Mouse (Mus musculus): Measurements from ENCODE around the gene Tnfrsf1a. TPM values are rescaled to one million over a fixed set of nuclear protein-coding genes. Genes with fewer than 3 reads are reported as not detected.
A peak's percentile ranks its signal among the peaks of the same experiment; 100 is the strongest.

Tnfrsf1a gene
- polyA plus RNA-seq, 1 experiment from 2014 or later = 12.8 TPM

DNA sequence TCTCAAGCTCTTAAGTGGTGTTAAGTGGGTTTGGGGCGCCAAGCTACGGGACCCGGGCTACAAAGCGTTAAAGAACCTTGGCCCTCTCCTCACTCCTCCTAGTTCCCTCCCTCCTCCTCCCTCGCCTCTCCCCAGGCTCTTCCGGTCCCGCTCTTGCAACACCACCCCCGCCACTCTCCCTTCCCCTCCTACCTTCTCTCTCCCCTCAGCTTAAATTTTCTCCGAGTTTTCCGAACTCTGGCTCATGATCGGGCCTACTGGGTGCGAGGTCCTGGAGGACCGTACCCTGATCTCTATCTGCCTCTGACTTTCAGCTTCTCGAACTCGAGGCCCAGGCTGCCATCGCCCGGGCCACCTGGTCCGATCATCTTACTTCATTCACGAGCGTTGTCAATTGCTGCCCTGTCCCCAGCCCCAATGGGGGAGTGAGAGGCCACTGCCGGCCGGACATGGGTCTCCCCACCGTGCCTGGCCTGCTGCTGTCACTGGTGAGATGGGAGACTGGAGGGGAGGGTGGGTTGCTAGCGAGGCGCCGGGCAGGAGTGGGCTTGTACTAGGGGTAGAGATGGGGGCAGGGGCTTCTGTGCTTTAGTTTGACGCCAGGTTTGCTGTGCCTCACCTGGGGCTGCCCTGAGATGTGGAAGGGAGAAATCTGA is 541 bp downstream of the Tnfrsf1a start:
- Histone ChIP-seq H3K27ac (no peak overlapping the region), H3K4me2 (peak overlapping the region; percentile 76), H3K4me3 (peak overlapping the region; percentile 53), H3K9me3 (replicated peaks) (no peaks in the 10 kb centered on the region), H3K27me3 (0 out of 2 replicates have a peak, but pooled peaks cover 3% of the 10 kb centered on the region), H3K36me3 (ENCODE audit: poor library complexity, severe bottlenecking) (no peaks in the 10 kb centered on the region), H3K4me1 (peaks cover 30% of the 10 kb centered on the region), H3K9ac (peak overlapping the region; percentile 66)
- WGBS = under 1% methylated on average over 26 of the region's 27 CpGs
- peak; percentile 73 for ATAC-seq

DNA sequence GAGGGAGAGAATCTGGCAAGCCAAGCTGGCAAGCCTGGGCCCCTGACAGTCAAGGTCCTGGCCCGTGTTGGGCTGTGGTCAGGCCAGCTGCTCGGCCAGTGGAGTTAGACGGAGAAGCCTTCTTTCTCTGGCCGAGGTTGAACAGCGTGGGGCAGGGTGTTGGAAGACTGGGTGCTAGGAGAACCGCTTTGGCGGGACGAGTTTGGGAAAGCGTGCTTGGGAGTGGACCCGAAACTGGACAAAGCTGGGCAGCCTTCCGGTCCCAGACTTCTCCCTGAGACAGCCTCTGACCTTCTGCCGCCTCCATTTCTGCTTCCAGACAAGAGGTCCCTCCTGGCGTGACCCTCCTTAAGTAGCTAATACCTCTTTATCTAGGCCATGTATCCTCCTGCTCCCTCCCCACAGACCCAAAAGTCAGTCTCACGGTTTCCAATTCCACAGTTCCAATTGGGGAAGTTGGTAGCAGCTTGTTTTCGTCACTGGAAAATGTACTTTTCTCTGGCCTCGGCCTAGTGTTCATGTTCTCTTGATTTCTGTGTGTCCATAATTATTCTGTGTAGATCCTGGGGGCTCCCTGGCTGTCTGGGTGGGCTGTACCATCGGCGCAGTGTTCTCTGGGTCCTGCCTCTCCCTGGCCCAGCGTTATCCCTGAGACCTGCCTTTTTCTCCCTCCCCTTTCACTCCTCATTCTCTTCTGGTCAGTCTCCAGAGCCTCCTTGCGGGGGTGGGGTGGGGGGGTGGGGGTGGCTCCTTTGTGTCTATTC is 1.3 kb downstream of the Tnfrsf1a start:
- 0 out of 2 replicates have a peak, but pooled peaks cover 3% of the 10 kb centered on the region for H3K27me3 ChIP-seq
- peak overlapping the region; percentile 66 for H3K9ac ChIP-seq
- H3K4me2 ChIP-seq = peak overlapping the region; percentile 76
- H3K4me3 ChIP-seq = peak overlapping the region; percentile 53
- 0 out of 2 replicates have a peak, but pooled peaks have one; percentile 3 for ATAC-seq
- H3K27ac ChIP-seq = no peak overlapping the region
- no peaks in the 10 kb centered on the region for H3K36me3 ChIP-seq (ENCODE audit: poor library complexity, severe bottlenecking)
- H3K4me1 ChIP-seq = peaks cover 37% of the 10 kb centered on the region
- 7% methylated on average over 20 of the region's 20 CpGs for WGBS
- no peaks in the 10 kb centered on the region for H3K9me3 ChIP-seq (replicated peaks)

DNA sequence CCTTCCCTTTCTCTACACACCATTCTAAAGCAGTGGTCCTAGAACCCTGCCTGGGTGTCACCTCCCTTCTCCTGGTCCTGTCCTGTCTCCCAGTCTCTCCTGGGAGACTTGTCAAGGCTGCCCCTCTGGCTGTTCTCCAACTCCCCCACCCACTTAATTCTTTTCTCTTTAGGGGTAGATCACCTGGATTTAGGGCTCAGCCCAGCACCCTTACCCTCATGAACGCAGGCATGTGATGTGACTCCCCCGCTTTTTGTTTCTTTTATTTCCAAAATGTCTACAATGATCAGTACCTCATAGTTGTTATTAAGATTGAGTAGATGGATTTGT is 1.8 kb downstream of the Tnfrsf1a start:
- Histone ChIP-seq H3K4me2 (peak overlapping the region; percentile 76), H3K27ac (no peak overlapping the region), H3K4me3 (no peak overlapping the region), H3K9me3 (replicated peaks) (no peaks in the 10 kb centered on the region), H3K36me3 (ENCODE audit: poor library complexity, severe bottlenecking) (no peaks in the 10 kb centered on the region), H3K9ac (no peak overlapping the region), H3K27me3 (0 out of 2 replicates have a peak, but pooled peaks cover 3% of the 10 kb centered on the region), H3K4me1 (peaks cover 41% of the 10 kb centered on the region)
- WGBS = 74% methylated on average over 2 of the region's 2 CpGs
- ATAC-seq = no peak

DNA sequence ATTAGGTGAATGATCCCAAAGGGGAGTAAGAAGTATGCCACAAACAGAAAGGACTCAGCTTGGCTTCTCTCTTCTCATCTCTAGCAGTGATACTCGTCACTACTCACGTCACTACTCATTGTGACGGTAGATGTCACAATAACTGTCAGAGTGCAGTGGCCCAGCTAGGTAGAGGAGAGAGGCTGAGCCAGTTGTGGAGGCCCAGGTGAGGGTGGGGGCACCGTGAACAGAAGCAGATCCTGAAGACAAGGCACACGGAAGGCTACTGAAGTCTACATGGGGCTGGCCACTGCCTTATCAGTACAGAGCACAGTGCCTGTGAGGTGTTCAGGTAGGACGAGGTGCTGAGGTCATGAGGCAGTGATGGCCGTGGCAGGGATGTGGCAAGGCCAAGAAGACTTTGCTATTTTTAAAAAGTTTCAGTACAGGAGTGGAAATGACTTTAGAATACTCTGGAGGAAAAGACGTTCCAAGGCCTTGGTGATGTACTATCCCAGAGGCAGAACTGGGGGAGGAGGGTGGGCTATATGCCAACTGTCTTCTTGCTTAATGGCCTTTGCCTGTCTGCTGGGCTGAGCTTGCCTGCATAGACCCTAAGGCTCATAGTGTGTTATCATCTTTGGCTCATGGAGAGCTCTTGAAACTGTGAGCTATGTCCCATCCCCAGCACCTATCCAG is 2.3 kb downstream of the Tnfrsf1a start:
- ATAC-seq = no peak
- Histone ChIP-seq H3K36me3 (ENCODE audit: poor library complexity, severe bottlenecking) (no peaks in the 10 kb centered on the region), H3K4me1 (peaks cover 41% of the 10 kb centered on the region), H3K27ac (no peak overlapping the region), H3K9ac (no peak overlapping the region), H3K4me3 (no peak overlapping the region), H3K4me2 (no peak overlapping the region), H3K9me3 (replicated peaks) (no peaks in the 10 kb centered on the region), H3K27me3 (0 out of 2 replicates have a peak, but pooled peaks cover 3% of the 10 kb centered on the region)
- 71% methylated on average over 8 of the region's 8 CpGs for WGBS

DNA sequence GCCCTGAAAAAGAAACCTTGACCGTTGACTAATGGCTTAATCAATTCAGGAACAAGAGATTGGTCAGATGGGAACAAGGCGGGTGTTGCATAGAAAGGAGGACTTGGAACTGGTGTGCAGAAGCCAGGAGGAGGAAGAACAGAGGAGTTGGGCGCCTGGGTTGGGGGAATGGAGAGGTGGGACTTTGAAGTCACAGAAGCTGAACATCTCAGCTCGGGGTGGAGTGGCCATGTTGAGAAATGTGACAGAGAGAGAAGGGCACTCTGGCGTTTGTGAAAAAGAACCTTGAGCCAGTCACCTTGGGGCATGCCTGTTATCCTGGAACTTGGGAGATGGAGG is 2.9 kb downstream of the Tnfrsf1a start:
- H3K4me1 ChIP-seq = peaks cover 41% of the 10 kb centered on the region
- H3K9ac ChIP-seq = no peak overlapping the region
- H3K36me3 ChIP-seq (ENCODE audit: poor library complexity, severe bottlenecking) = no peaks in the 10 kb centered on the region
- H3K27ac ChIP-seq = no peak overlapping the region
- no peak for ATAC-seq
- 73% methylated on average over 5 of the region's 5 CpGs for WGBS
- no peaks in the 10 kb centered on the region for H3K9me3 ChIP-seq (replicated peaks)
- no peak overlapping the region for H3K4me2 ChIP-seq
- 0 out of 2 replicates have a peak, but pooled peaks cover 3% of the 10 kb centered on the region for H3K27me3 ChIP-seq
- H3K4me3 ChIP-seq = no peak overlapping the region

DNA sequence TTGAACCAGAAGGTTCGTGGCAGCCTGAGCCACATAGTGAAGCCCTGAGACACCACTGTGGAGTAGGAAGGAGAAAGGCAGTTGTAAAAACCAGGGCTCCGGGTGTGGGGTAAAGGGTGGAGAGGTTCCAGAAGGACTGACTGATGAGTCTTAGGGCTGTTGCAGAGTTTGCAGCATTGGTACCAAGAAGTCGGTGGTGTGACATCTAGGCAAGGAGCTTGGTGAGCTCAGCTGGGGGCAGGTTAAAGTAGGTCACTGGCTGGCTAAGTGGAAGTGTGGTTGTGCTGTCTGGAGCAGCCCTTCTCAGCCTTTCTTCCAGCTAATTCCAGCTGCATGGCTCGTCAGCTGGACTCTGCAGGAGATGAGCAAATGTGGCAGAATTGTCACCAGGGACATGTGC is 3.6 kb downstream of the Tnfrsf1a start:
- Histone ChIP-seq H3K4me1 (peaks cover 41% of the 10 kb centered on the region), H3K9ac (no peak overlapping the region), H3K36me3 (ENCODE audit: poor library complexity, severe bottlenecking) (peaks cover 4% of the 10 kb centered on the region; the same call in 1 of the 2 replicates), H3K27ac (no peak overlapping the region), H3K9me3 (replicated peaks) (no peaks in the 10 kb centered on the region), H3K27me3 (0 out of 2 replicates have a peak, but pooled peaks cover 3% of the 10 kb centered on the region), H3K4me3 (no peak overlapping the region), H3K4me2 (no peak overlapping the region)
- WGBS = 64% methylated on average over 4 of the region's 4 CpGs
- no peak for ATAC-seq

DNA sequence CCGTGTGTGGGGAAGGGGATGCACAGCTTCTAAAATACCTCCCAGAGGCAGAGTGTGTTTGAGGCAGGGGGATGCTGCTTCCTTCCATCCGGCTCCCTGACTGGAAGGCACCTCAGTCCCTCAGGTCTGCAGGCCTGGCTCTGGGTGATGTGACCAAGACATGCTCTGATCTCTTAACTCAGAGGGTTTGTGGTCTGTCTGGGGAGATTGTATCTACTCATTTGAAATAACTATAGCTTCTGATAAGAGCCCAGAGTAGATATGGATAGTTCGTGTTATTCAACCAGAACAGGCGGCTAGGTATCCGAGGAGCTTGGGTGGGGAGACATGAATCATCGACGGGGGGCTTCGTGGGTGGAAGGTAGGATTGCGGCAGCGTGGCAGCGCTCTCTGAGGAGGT is 4.1 kb downstream of the Tnfrsf1a start:
- Histone ChIP-seq H3K4me3 (no peak overlapping the region), H3K4me1 (peaks cover 41% of the 10 kb centered on the region), H3K27ac (no peak overlapping the region), H3K27me3 (0 out of 2 replicates have a peak, but pooled peaks cover 3% of the 10 kb centered on the region), H3K36me3 (ENCODE audit: poor library complexity, severe bottlenecking) (peaks cover 7% of the 10 kb centered on the region; the same call in 1 of the 2 replicates), H3K9me3 (replicated peaks) (no peaks in the 10 kb centered on the region), H3K9ac (no peak overlapping the region), H3K4me2 (no peak overlapping the region)
- 85% methylated on average over 11 of the region's 11 CpGs for WGBS
- ATAC-seq = no peak

DNA sequence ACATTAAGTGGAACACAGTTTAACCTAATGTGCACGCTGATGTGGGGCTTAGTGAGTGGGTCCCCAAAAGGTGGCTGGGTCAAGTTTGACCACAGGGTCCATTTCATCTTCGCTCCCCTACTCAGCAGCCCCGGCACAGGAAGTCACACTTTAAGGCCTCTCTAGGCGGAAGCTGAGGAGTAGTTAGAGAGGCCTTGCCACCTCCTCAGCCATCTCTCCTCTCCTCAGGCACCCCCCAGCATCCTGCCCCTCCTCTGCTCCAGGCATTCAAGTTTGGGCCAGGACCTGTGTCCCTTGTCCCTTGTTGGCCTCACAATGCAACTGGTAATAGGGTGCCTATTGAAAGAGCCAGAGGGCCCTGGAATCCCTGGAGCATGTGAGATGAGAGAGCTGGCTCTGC is 4.5 kb downstream of the Tnfrsf1a start:
- WGBS = 85% methylated on average over 4 of the region's 4 CpGs
- H3K4me3 ChIP-seq = no peak overlapping the region
- H3K4me1 ChIP-seq = peaks cover 40% of the 10 kb centered on the region
- no peak overlapping the region for H3K4me2 ChIP-seq
- 0 out of 2 replicates have a peak, but pooled peaks cover 2% of the 10 kb centered on the region for H3K27me3 ChIP-seq
- ATAC-seq = no peak
- peaks cover 7% of the 10 kb centered on the region; the same call in 1 of the 2 replicates for H3K36me3 ChIP-seq (ENCODE audit: poor library complexity, severe bottlenecking)
- H3K27ac ChIP-seq = no peak overlapping the region
- H3K9me3 ChIP-seq (replicated peaks) = no peaks in the 10 kb centered on the region
- no peak overlapping the region for H3K9ac ChIP-seq

DNA sequence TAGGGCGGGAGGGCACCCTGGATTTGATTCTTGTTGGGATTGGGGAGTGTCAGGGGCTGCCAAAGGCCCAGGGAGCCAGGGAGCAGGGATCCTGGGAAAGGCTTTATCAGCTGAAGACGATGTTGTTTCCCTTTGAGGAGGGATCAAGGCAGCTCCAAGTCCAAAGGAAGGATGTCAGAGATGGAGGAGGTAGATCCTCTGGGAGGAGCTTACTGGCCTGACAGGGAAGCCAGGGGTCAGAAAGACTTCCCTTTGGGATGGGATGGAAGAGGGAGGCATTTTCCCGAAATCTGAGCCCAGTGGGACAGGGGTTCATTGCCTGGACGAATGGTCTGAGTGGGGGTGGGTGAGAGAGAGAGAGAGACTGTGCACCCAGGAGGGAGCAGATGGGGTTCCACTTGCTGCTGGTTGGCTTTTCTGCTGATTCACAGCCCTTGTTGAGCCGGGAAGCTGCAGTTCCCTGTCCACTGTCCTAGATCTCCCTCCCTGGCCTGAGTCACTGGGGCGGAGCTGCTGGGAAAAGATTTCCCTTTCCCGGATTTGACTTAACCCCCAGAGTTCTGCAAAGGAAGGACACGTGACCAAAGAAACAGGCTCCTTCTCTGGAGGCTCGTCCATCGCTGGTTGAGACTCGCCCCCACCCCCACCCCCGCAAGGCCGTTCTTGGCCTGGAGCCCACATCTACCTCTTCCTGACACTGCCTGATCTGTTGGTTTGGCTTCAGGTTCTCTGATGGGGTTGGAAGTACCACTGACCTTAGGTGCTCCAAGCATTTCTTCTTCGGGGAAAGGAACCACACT is 5.4 kb downstream of the Tnfrsf1a start:
- no peaks in the 10 kb centered on the region for H3K27me3 ChIP-seq
- peak overlapping the region; percentile 13; the same call in 1 of the 2 replicates for H3K4me2 ChIP-seq
- H3K9ac ChIP-seq = no peak overlapping the region
- peaks cover 12% of the 10 kb centered on the region; the same call in 1 of the 2 replicates for H3K36me3 ChIP-seq (ENCODE audit: poor library complexity, severe bottlenecking)
- peaks cover 32% of the 10 kb centered on the region for H3K4me1 ChIP-seq
- no peak for ATAC-seq
- WGBS = 18% methylated on average over 14 of the region's 14 CpGs
- no peak overlapping the region for H3K4me3 ChIP-seq
- H3K27ac ChIP-seq = no peak overlapping the region
- no peaks in the 10 kb centered on the region for H3K9me3 ChIP-seq (replicated peaks)

DNA sequence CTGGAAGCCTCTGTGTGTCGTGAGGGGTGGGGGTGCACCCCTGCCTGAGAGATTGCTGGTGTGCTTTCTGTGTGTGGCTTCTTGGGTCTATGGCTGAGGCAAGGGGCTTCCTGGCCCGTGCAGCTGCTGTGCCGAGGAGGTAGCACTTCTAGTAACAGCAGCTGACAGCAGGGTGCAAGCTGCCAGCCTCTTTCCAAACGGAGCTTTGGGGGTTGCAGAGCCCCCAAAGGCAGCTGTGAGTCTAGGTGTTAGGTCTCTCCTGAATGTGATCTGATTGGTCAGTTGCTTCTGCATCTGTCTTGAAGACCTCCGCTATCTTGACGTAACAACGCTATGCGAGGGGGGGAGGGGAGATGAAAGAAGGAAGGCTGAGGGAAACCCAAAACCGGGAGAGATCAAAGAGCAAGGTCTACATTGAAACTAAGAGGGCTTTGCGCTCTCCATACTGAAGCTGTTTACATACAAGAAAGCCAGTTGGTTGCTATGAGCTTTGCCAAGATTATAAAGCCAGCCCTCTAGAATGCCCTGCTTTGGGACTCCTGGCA is 6.1 kb downstream of the Tnfrsf1a start:
- ATAC-seq = no peak
- Histone ChIP-seq H3K36me3 (ENCODE audit: poor library complexity, severe bottlenecking) (peaks cover 12% of the 10 kb centered on the region; the same call in 1 of the 2 replicates), H3K4me1 (peaks cover 25% of the 10 kb centered on the region), H3K4me2 (peak overlapping the region; percentile 13; the same call in 1 of the 2 replicates), H3K9ac (no peak overlapping the region), H3K4me3 (no peak overlapping the region), H3K9me3 (replicated peaks) (no peaks in the 10 kb centered on the region), H3K27ac (no peak overlapping the region), H3K27me3 (peaks cover 2% of the 10 kb centered on the region; the same call in 1 of the 2 replicates)
- 10% methylated on average over 10 of the region's 10 CpGs for WGBS

DNA sequence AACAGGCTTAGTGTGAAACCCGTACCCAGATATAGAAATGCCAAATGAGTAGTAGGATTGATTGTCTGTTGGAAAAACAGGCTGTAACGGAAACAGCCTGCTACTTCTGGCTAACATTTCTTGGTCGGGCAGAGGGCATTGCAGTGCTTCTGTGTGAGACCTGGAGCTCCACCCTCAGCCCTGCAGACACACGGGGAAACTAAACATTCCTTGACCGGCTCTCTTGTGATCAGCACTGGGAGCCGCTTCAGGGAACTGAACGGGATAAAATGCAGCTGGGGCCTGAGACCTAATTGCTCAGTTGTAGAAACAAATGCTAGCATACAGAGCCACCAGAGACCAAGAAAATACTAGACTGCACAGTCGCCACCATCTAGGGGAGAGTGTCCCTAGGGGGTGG is 7.1 kb downstream of the Tnfrsf1a start:
- Histone ChIP-seq H3K4me3 (no peak overlapping the region), H3K4me2 (no peak overlapping the region), H3K4me1 (peaks cover 20% of the 10 kb centered on the region), H3K27ac (no peak overlapping the region), H3K9me3 (replicated peaks) (no peaks in the 10 kb centered on the region), H3K36me3 (ENCODE audit: poor library complexity, severe bottlenecking) (peaks cover 12% of the 10 kb centered on the region; the same call in 1 of the 2 replicates), H3K9ac (no peak overlapping the region), H3K27me3 (peaks cover 11% of the 10 kb centered on the region)
- no peak for ATAC-seq
- 56% methylated on average over 8 of the region's 8 CpGs for WGBS

Data from forebrain, embryonic 13.5 days (tissue).